Mouse (Mus musculus) frontal cortex, postnatal 10 days (tissue): ENCODE results near the gene Abcd2.

ENCODE experiments used
- DNase-seq, 2 experiments: peaks; one replicate each; pipeline ENCODE4 v3.0.0; 2022; ENCODE audit warnings: low spot score in 2 of 2, mixed read lengths in 1 of 2

The Abcd2 gene

DNA sequence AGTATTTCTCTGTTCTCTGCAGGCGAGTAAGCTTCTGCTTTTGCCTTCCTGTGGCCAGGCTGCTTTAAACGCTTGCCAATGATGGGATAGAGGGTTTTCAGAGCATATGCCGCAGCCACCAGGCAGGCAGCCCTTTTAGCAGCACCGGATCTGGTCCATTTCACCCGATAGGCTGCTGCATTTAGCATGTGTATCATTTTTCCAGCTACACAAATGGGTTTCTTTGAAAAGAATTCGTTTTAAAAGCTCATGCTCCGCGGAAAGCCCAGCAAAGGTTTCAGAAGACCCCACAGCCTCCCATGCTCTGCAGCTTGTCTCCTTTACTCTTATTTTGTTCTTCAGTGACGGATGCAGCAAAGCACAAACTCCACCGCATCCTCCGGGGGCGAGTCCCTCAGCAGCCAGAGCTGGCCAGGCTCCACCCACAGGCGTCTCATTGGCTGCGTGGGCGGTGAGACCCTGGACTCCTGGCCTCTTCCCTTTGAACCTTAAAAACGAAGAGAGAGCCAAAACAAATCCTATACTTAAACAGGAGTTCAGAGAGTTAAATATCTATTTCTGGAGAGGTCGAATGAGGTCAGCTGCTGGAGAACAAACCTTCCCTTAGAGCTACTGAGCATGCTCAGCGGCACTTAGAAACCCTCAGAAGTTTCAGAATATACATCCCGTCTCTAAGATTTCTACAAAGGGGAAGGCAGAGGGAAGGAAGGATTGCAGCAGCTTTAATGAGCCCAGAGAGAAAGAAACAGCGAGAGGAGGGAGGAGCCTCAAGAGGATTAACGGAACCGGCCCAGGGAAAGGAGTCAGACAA, at the start of gene Abcd2:
Gene Abcd2 (minus strand): TSS at position 388 of the 811 bp plus-strand sequence.
- peak; percentile 72 to 73 for DNase-seq

- DNase-seq, result no peak
These were observed 49.2 kb upstream of the Abcd2 start for GRCm38 (mm10) chr15:91240683-91241335.

- DNase-seq, result no peak
These were observed 45.7 kb upstream of the Abcd2 start for GRCm38 (mm10) chr15:91237294-91237693.

DNA sequence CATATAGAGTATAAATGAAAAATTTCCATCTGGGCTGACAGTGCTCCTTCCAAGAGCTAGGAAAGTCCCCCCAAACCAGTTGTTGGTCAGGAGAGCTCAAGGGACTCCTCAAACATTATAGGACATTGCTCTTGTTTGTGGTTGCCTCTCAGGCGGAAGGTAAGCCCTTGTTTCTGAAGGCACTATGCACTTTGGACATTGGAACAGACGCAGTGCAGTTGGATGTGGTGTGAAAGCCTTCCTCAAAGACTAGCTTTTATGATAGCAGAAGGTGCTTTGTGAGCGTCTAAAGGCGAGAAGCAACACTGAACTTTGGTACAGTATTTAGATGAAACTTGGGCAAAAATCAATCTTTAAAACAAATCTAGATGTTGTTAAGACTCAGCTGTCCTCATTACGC, 14.9 kb upstream of the Abcd2 start:
- no peak for DNase-seq

DNA sequence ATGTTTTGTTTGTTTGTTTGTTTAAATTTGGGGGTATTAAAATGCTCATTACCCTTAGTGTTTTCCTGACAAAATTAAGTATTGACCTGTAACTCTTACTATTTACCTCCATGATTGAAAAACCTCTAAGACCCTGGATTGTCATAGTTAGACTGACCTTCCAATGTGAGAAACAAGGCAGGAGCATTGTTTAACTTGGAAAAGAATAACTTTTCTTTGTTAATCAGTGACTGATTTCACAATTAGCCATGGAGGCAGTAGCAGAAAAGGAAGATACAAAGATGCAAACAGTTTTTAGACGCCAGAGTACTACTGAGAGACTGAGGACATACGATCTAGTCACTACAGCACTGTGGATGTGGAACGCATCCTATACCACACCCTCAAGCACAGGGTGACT, 11.9 kb upstream of the Abcd2 start:
- DNase-seq, result no peak

DNA sequence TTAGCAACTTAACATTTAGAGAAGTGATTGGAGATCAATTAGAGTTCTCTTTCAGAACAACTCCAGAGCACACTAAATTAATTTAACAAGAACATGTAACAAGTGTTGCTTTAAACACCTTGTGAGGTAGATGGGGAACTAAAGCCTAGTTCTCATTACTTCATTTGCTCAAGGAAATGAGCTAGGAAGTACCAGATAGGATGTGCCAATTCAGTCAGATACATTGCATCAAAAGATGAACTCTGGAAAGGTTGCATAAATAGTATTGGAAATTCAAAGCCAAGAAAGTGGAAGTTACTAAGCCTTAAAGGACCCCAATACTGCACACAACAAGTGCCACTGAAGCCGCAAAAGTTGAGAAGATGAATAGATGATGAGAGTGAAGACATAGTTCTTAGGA, 10.9 kb upstream of the Abcd2 start:
- DNase-seq, result no peak

DNA sequence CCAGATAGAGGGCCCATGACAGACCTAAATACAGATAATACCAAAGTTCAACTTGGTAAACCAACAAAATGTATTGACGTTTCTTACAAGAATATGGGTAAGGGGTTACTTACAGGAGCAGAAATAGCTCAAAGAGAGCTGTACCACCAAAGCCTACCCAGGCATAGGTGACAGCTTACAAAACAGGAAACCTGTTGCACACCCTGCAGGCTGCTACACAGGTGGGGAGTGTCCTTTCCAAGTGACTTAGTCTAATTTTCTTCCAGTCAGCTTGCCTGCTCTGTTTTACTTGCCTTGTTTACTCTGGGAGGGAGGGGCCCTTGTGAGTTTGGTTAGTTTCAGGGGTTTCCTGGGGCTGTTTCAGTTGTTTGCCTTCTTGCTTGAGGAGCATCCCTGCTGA, 9.2 kb upstream of the Abcd2 start:
- DNase-seq, result no peak

GRCm38 (mm10) chr15:91199256-91199905, 7.8 kb upstream of the Abcd2 start, which contains the start of gene CN725425:
Gene CN725425, plus strand, starts transcription at chr15:91199494.
- no peak for DNase-seq

- DNase-seq, result no peak
These were observed 612 bp upstream of the Abcd2 start for GRCm38 (mm10) chr15:91192223-91192598.

- no peak for DNase-seq
These were observed 936 bp downstream of the Abcd2 start for GRCm38 (mm10) chr15:91190519-91191207.

GRCm38 (mm10) chr15:91190026-91190425, 1.6 kb downstream of the Abcd2 start:
- no peak for DNase-seq

DNA sequence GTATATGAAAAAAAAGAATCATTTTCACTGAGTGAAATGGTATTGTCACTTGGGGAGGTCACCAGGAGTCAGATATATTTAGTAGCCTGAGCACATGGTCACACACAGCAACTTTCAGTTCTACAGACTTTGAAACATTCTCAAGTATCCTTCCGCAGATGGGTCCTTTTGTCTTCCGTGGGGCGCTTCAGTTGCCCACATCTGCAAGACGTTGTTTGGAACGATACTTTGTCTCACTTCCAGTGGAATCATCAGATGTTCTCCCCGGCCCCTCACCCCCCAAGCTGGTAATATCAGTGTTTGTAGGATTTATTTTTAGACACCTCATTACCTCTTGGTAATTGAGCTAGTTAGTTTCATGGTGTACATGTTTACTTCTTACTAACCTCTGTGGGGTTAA, 5.2 kb downstream of the Abcd2 start:
- DNase-seq, result no peak

DNA sequence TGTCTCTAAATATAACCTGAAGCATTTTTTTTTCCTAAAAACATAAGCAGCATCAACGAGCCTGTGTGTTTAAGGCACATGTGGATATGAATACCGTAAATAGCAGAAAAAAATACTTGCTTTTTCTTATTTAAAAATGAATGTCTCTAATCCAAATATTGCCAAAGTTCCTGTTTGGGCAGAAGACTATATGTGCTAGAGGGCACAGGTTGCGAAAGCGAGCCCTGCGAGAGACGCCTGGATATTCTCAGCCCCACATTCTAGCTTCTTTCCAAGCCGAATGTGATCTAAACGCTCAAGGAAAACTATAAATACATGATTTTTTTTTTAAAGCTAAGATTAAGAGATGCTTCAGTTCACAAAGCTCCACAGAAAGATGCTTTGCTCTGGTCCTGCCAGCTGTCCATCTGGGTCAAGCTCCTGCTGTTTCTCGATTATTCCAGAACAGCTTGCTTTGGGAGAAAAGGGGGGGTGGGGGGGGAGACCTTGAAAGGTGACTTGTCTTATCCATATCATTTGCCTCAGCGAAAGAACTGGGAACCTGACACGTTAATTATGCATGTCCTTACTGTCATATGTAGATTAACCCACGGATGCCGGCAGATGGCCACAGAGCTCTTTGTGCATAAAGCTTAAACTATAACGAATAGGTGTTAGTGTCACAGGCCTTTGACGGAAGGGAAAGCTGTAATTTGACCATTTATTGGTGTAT, 11.5 kb downstream of the Abcd2 start:
- DNase-seq, result no peak

DNA sequence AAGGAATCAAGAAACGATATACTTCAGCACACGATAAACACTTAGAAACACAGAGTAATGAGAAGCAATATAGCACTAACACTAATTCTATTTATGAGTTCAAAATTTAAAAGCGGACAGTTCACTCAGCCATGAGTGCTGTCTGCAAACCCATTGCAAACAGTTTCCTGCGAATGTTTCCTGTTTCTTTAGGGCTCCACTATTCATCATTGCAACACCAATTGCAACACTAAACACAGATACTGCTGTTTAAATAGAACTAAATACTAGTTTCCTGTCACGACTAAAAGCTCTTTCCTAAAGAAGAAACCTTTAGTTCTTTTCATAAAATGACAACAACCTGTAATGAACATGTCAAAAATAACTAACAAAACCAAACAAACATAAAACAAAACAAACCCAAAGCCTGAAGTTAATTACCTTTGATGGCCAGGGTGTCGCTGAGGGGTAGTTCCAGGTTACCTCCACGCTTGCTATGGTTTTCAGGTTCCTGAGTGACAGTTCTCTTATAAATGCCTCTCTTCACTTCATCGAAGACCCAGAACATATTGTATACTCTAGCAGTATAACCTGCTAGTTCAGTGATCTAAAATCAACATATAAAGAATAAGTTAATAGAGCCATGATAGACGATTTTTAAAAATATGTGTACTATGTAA, 12.8 kb downstream of the Abcd2 start:
- DNase-seq, result no peak

DNA sequence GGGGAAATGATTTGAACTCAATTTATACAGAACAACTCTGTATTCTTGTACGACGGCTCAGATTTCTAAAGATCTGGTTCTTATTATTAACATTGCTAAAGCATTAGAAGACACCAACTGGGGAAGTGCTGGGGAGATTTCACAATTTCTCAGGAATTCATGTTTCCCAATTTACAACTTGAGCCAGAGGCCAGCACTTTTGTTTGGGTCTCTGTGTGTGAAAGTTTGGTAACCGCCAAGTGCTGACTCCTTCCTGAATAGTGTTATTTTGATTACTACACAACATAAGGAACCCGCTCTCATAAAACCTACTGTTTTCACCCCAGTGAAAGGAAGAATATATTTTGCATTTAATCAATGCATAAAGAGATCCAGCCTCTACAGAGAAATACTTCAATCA, 19.4 kb downstream of the Abcd2 start:
- DNase-seq, result no peak

- DNase-seq, result no peak
These were observed 20.3 kb downstream of the Abcd2 start for GRCm38 (mm10) chr15:91171332-91171731.

GRCm38 (mm10) chr15:91170602-91171328, 20.8 kb downstream of the Abcd2 start:
- no peak for DNase-seq

GRCm38 (mm10) chr15:91167850-91168562, 23.6 kb downstream of the Abcd2 start:
- DNase-seq, result no peak

DNA sequence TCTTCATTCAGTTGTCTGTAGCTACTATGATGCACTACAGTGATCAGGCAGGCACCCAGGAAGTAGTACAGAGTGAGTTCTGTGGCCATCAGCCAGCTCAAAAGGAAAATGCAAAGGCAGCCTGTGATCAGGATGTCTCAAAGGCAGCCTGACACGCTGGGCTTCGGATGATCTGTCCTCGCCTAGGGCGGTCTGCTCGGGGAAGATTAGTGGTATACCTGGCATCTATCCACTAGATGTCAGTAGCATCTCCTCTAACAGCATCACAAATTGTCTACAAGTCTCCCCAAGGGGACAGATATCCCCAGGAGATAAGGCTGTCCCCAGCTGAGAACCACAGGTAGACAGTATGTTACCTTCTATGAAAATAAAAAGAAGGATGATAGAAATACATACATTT, 26.6 kb downstream of the Abcd2 start:
- DNase-seq, result peak in 1 of 2 experiments; percentile 18

GRCm38 (mm10) chr15:91163454-91163853, 28.1 kb downstream of the Abcd2 start:
- DNase-seq, result no peak
